Mouse (Mus musculus) forebrain, embryonic 15.5 days (tissue): ENCODE results near the gene Cdkn1b. TPM values are rescaled to one million over a fixed set of nuclear protein-coding genes. Genes with fewer than 3 reads are reported as not detected.

Experiments used
- ATAC-seq: fragments of 200-750 bp; cut with Nextera tagmentation; replicated peaks from 2 replicates; pipeline ENCODE4 v1.8.0; 2017; ENCODE audit warnings: mild to moderate bottlenecking, moderate TSS enrichment, moderate library complexity
- H3K27ac ChIP-seq: fragments of 300-500 bp; sonication (generic); replicated peaks from 2 replicates; pipeline ENCODE4 v1.5.1; 2015; ENCODE audit warnings: mild to moderate bottlenecking, inconsistent platforms
- H3K27me3 ChIP-seq: fragments of 300-500 bp; sonication (generic); 2 replicates; pipeline ENCODE4 v1.6.1; 2015; ENCODE audit warnings: inconsistent platforms
- H3K36me3 ChIP-seq: fragments of 300-500 bp; sonication (generic); 2 replicates; pipeline ENCODE4 v1.6.1; 2015; ENCODE audit warnings: mild to moderate bottlenecking, inconsistent platforms
- H3K4me1 ChIP-seq: fragments of 300-500 bp; sonication (generic); 2 replicates; pipeline ENCODE4 v1.6.1; 2015; ENCODE audit warnings: inconsistent platforms
- H3K4me2 ChIP-seq: fragments of 300-500 bp; sonication (generic); replicated peaks from 2 replicates; pipeline ENCODE4 v1.6.1; 2015; ENCODE audit warnings: mild to moderate bottlenecking, inconsistent platforms
- H3K4me3 ChIP-seq: fragments of 300-500 bp; sonication (generic); 2 replicates; pipeline ENCODE4 v1.5.1; 2015; ENCODE audit warnings: mild to moderate bottlenecking, inconsistent platforms
- H3K9ac ChIP-seq: fragments of 300-500 bp; sonication (generic); replicated peaks from 2 replicates; pipeline ENCODE4 v1.6.1; 2015; ENCODE audit warnings: mild to moderate bottlenecking, inconsistent platforms
- H3K9me3 ChIP-seq: fragments of 300-500 bp; sonication (generic); 2 replicates; pipeline ENCODE4 v1.6.1; 2016; ENCODE audit warnings: inconsistent platforms
- WGBS: fragments of 180-500 bp; shearing (Covaris S2); methylation state at CpG from one replicate; pipeline ENCODE4 v1.1.7; 2015; ENCODE audit warnings: mixed read lengths; 5-methylcytosine and 5-hydroxymethylcytosine counted together
- polyA plus RNA-seq: library from polyadenylated mRNA; unstranded; fragments of >200 nt; fragmentation: Nextera tagmentation; extraction: Ambion mirVana; gene quantifications from 2 replicates; pipeline ENCODE4 v1.2.1, GENCODE M21; 2015

Gene Cdkn1b
- polyA plus RNA-seq, 1 experiment from 2014 or later, result 52.4 TPM

DNA sequence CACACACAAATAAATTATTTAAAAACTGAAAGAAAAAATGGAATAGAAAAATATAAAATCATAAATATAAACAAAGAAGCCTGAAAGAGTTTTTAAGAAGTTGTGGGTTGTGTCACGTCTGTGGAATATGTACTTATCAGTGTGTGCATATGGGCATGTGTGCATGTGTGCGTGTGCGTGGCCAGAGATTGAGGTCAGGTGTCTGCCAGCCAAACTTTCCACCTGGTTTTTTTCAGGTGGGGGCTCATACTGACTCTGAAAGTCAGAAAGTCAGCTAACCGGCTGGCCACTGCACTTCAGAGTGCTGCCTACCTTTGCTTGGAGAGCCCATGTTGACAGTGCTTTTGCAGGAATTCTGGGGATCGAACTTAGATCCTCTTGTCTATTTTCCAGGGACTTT, 14.1 kb downstream of the Cdkn1b start:
- ATAC-seq, result no peak

DNA sequence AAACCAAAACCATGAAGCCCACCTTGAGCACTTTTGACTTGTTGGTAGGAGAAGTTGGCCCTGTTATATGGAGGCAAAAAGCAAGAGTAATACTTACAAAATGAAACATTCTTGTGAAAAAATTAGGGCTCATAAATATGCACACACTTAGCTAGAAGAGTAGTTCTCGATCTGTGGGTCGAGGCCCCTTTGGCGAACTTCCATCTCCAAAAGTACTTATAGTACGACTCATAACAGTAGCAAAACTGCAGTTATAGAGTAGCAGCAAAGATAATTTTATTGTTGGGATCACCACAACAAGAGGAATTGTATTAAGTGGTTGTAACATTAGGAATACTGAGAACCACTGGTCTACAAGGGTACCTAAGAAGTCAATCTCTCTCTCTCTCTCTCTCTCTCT, 19.6 kb downstream of the Cdkn1b start:
- Histone ChIP-seq H3K27ac (no peak overlapping the region), H3K27me3 (no peaks in the 10 kb centered on the region), H3K36me3 (0 out of 2 replicates have a peak, but pooled peaks cover 8% of the 10 kb centered on the region), H3K4me1 (no peaks in the 10 kb centered on the region), H3K4me3 (no peak overlapping the region), H3K4me2 (no peak overlapping the region), H3K9ac (no peak overlapping the region), H3K9me3 (no peaks in the 10 kb centered on the region)
- ATAC-seq, result no peak
- WGBS, result 86% methylated on average over 4 of the region's 4 CpGs

More for the DNA sequence above, 14.1 kb downstream of the Cdkn1b start:
- Histone ChIP-seq H3K27ac (no peak overlapping the region), H3K4me1 (peaks cover 11% of the 10 kb centered on the region), H3K36me3 (no peaks in the 10 kb centered on the region), H3K9me3 (no peaks in the 10 kb centered on the region), H3K9ac (no peak overlapping the region), H3K4me2 (no peak overlapping the region), H3K4me3 (no peak overlapping the region), H3K27me3 (no peaks in the 10 kb centered on the region)
- WGBS, result 95% methylated on average over 5 of the region's 5 CpGs

DNA sequence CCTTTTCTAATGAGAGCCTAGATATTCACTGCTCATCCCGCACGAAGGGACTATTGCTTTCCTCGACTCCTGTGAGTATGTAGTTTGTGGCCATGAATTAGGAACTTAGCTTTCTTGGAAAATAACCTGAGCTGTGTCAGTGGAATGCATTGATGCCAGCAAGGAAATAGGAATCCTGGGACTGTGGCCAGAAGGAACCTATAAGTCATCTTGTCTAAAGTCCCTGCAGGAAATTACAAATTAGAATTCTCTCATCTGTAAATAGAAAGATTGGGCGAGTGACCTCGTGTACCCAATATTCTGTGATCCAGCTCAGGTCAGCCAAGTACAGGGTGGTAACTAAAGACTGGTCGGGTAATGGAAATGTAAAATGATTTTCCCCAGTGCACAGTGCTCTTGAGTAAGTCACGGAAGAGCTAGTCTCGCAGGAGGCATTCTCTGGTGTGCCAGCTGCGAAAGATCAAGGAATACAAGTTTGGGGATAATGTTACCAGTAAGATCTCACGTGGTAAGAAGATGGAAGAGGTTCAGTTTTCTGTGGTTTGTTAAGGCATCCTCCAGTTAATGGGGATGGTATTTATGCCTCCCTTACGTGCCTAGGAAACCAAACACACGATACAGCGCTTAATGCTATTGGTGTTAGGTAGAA, 23.7 kb downstream of the Cdkn1b start:
- Histone ChIP-seq H3K27me3 (no peaks in the 10 kb centered on the region), H3K27ac (no peak overlapping the region), H3K4me2 (no peak overlapping the region), H3K9me3 (no peaks in the 10 kb centered on the region), H3K4me3 (no peak overlapping the region), H3K9ac (no peak overlapping the region), H3K4me1 (no peaks in the 10 kb centered on the region), H3K36me3 (0 out of 2 replicates have a peak, but pooled peaks cover 8% of the 10 kb centered on the region)
- no peak for ATAC-seq
- 91% methylated on average over 13 of the region's 13 CpGs for WGBS

DNA sequence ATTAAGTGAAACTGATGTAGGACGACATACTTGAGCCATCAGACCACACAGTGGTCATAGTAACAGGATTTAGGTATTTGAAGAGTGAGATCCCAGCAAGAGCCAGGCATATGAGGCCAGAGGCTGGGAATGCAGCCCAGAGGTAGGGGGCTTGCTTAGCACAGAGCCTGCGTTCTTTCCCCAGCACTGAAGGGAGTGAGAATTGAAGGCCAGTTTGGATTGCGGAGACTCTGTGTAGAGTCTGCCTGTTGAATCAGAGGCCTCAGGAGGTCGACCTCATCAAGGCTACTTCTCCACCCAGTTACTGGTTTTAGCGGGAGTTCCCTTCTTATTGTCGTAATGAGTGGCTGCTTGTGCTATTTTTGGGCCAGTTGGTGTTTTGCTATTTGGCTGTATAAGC, 25.9 kb downstream of the Cdkn1b start:
- 65% methylated on average over 6 of the region's 6 CpGs for WGBS
- no peak for ATAC-seq
- no peak overlapping the region for H3K4me3 ChIP-seq

DNA sequence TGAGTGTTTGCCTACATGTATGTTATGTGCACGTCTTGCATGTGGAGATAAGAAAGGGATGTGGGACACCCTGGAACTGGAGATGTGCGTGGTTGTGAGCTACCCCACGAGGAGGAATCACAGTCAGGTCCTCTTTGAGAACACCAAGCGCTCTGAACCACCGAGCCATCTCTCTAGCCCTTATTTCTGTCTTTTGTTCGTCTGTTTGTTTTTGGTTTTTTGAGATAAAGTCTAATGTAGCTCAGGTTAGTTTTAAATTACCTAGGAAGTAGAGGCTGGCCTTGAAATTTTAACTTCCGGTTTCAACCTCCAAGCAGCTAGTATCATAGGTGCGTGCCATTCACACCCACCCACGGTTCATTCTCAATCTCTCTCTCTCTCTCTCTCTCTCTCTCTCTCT, 26.7 kb downstream of the Cdkn1b start:
- 88% methylated on average over 9 of the region's 9 CpGs for WGBS
- Histone ChIP-seq H3K9me3 (no peaks in the 10 kb centered on the region), H3K4me1 (no peaks in the 10 kb centered on the region), H3K36me3 (no peaks in the 10 kb centered on the region), H3K9ac (no peak overlapping the region), H3K27me3 (no peaks in the 10 kb centered on the region), H3K4me2 (no peak overlapping the region), H3K27ac (no peak overlapping the region), H3K4me3 (no peak overlapping the region)
- no peak for ATAC-seq

More for the DNA sequence above, 25.9 kb downstream of the Cdkn1b start:
- H3K9me3 ChIP-seq, result no peaks in the 10 kb centered on the region
- no peaks in the 10 kb centered on the region for H3K27me3 ChIP-seq
- H3K4me1 ChIP-seq, result no peaks in the 10 kb centered on the region
- H3K4me2 ChIP-seq, result no peak overlapping the region
- 0 out of 2 replicates have a peak overlapping the region, but pooled peaks have one; percentile 4 for H3K27ac ChIP-seq
- H3K9ac ChIP-seq, result no peak overlapping the region
- H3K36me3 ChIP-seq, result 0 out of 2 replicates have a peak, but pooled peaks cover 6% of the 10 kb centered on the region

DNA sequence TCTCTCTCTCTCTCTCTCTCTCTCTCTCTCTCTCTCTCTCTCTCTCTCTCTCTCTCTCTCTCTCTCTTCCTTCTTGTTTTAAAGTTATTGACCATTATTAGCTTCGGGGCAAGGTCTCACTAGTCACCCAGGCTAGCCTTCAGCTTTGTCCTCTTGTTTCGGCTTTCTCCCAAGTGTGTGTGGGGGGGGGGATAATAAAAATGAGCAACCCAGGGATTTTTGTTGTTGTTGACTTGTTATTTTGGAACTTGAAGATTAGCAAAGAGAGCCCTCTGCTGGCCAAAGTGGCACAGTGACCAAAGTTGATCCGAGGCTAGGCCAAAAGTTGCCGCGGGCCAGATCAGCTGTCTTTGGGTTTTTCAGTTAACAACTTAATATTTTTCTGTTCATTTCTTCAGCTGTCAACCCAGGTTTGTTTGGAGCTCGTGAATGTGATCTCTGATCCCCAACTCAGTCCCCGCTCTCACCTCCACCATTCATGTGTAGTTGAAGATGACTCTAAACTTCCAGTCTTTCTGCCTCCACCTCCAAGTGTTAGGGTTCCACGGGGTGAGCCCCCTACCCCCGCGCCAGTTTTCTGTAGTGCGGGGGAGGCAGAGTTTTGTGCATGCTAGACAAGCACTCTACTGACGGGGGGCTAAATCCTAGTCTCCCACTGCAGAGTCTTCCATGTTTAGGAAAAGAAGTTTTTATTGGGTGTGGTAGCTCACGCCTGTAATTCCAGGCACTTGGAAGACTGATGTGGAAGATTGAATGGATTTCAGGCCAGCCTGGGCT, 27.3 kb downstream of the Cdkn1b start:
- H3K27ac ChIP-seq, result no peak overlapping the region
- no peaks in the 10 kb centered on the region for H3K27me3 ChIP-seq
- no peak overlapping the region for H3K4me2 ChIP-seq
- peak; percentile 58; the same call in 1 of the 2 replicates for ATAC-seq
- H3K4me1 ChIP-seq, result no peaks in the 10 kb centered on the region
- no peak overlapping the region for H3K4me3 ChIP-seq
- no peak overlapping the region for H3K9ac ChIP-seq
- WGBS, result 50% methylated on average over 13 of the region's 13 CpGs
- no peaks in the 10 kb centered on the region for H3K9me3 ChIP-seq
- no peaks in the 10 kb centered on the region for H3K36me3 ChIP-seq

DNA sequence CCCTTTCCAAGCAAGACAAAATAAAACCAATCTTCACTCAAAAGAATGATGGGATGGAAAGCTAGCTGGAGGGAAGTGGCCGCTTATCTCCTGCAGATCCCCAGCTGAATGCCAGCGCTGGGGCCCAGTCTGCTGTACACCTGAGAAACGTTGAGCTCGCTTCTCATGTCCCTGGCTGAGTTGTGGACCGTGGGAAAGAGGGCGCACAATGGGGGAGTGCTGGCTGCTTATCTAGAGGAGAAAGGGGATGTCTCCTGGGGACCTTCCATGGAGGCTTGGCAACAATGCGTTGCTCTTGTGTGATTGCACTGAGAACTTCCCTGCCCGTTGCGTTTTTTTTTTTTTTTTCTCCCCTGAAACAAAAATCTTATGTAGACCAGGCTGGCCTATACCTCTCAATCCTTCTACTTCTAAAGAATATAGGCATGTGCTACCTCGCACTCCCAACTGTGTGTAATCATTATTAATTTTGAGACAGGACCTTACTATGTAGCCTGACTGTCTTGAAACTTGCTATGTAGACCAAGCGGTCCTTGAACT, 28.4 kb downstream of the Cdkn1b start:
- H3K9me3 ChIP-seq, result no peaks in the 10 kb centered on the region
- no peaks in the 10 kb centered on the region for H3K4me1 ChIP-seq
- H3K4me3 ChIP-seq, result no peak overlapping the region
- H3K9ac ChIP-seq, result no peak overlapping the region
- H3K27me3 ChIP-seq, result no peaks in the 10 kb centered on the region
- no peak for ATAC-seq
- H3K4me2 ChIP-seq, result no peak overlapping the region
- 70% methylated on average over 11 of the region's 11 CpGs for WGBS
- no peak overlapping the region for H3K27ac ChIP-seq
- H3K36me3 ChIP-seq, result no peaks in the 10 kb centered on the region

DNA sequence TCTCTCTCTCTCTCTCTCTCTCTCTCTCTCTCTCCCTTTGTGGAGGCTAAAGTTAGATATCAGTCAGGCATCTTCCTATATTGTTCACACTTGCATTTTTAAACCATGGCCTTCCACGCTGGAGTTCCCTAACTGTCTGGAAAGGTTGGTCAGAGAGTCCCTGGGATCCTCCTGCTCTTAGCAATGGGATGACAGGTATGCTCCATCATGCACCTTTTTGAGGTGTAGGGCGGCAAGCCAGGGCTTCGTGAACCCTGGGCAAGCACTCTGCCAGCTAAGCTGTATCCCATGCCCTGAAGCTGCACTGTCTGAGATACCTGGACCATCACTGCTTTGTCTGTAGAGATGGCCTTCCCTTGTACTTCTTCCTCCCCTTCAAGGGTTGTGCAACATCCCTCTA, 29.0 kb downstream of the Cdkn1b start:
- 89% methylated on average over 3 of the region's 3 CpGs for whole genome bisulfite sequencing
- no peak for ATAC-seq
- Histone ChIP-seq H3K36me3 (no peaks in the 10 kb centered on the region), H3K4me2 (no peak overlapping the region), H3K4me1 (peaks cover 6% of the 10 kb centered on the region), H3K9me3 (no peaks in the 10 kb centered on the region), H3K27me3 (no peaks in the 10 kb centered on the region), H3K4me3 (no peak overlapping the region), H3K9ac (no peak overlapping the region), H3K27ac (no peak overlapping the region)

DNA sequence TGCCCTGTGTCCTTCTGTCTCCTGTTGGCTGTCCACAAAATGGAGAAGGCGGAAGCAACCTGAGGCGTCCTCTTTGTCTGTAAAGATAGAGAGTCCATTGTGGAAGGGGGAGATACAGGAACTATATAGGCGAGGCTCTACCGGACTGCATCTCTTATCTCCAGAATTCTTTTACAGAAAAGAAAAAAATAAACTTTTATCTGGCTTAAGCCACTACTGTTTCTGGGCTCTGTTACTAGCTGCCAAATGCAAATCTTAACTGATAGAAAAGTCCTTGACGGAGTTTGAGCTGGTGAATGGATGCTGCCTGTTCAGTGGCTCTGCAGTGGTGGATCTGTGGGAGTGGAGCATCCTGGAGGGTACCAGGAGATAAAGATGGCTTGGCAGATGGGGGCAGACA, 31.2 kb downstream of the Cdkn1b start:
- no peak for ATAC-seq
- H3K9ac ChIP-seq, result no peak overlapping the region
- no peak overlapping the region for H3K27ac ChIP-seq
- H3K36me3 ChIP-seq, result no peaks in the 10 kb centered on the region
- H3K9me3 ChIP-seq, result no peaks in the 10 kb centered on the region
- H3K4me1 ChIP-seq, result peaks cover 8% of the 10 kb centered on the region
- no peaks in the 10 kb centered on the region for H3K27me3 ChIP-seq
- H3K4me3 ChIP-seq, result no peak overlapping the region
- 86% methylated on average over 5 of the region's 5 CpGs for WGBS
- no peak overlapping the region for H3K4me2 ChIP-seq

DNA sequence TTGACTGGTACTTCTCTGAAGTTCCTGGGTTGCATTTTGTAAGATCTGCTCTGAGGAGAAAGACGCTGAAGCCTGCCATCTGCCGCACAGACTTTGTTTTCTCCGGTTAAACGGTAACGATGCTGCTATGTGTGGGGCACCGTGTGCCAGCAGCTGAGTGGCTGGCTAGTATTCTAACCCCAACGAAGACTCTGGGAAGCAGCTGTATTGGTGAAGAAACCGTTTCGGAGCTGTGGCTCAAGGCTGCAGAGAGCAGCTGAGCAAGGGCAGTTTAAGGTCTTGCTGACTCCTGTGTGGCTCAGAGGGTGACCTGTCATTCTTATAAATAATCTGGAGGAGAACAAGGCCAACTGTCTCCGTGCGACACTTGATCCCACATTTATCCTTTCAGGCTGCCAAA, 33.8 kb downstream of the Cdkn1b start:
- Histone ChIP-seq H3K4me1 (peaks cover 8% of the 10 kb centered on the region), H3K4me2 (0 out of 2 replicates have a peak overlapping the region, but pooled peaks have one; percentile 9), H3K9ac (no peak overlapping the region), H3K27me3 (no peaks in the 10 kb centered on the region), H3K36me3 (no peaks in the 10 kb centered on the region), H3K27ac (peak overlapping the region; percentile 44; the same call in 1 of the 2 replicates), H3K4me3 (no peak overlapping the region), H3K9me3 (no peaks in the 10 kb centered on the region)
- 42% methylated on average over 11 of the region's 11 CpGs for WGBS
- ATAC-seq, result peak; percentile 67

DNA sequence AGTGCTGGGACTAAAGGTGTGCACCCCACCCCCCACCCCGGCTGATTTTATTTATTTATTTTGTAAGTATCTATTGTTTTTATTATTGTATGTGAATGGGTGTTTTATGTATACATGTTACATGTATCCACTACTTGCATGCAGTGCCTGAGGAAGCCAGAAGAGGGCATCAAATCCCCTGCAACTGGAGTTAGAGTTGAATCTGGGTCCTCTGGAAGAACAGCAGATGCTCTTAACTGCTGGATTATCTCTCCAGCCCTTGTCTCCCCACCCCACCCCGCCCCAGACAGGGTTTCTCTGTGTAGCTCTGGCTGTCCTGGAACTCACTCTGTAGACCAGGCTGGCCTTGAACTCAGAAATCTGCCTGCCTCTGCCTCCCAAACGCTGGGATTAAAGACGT, 36.2 kb downstream of the Cdkn1b start:
- Histone ChIP-seq H3K4me3 (no peak overlapping the region), H3K27me3 (no peaks in the 10 kb centered on the region), H3K4me1 (peaks cover 17% of the 10 kb centered on the region), H3K27ac (no peak overlapping the region), H3K9ac (no peak overlapping the region), H3K9me3 (no peaks in the 10 kb centered on the region), H3K36me3 (no peaks in the 10 kb centered on the region), H3K4me2 (no peak overlapping the region)
- WGBS, result 88% methylated on average over 4 of the region's 4 CpGs
- no peak for ATAC-seq

DNA sequence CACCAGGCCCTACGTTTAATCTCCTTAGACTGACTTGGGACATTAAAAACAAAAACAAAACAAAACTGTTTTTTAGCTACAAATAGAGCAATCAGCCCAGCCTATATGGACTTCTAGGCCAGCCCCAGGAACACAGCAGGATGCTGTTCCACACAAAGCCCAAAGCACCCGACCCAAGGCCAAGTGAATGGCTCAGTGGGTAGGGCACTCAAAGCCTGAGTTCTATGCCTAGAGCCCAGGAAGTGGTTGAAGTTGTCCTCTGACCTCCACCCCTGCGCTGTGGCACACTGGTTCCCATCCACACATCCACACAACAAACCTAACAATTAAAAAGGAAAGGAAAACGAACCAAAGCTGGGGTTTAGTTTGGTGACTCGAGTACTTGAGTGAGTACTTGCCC, 41.1 kb downstream of the Cdkn1b start:
- Histone ChIP-seq H3K27ac (peak overlapping the region; percentile 85; the same call in 1 of the 2 replicates), H3K9ac (no peak overlapping the region), H3K36me3 (no peaks in the 10 kb centered on the region), H3K27me3 (no peaks in the 10 kb centered on the region), H3K4me3 (no peak overlapping the region), H3K9me3 (no peaks in the 10 kb centered on the region), H3K4me2 (no peak overlapping the region), H3K4me1 (peaks cover 22% of the 10 kb centered on the region; the same call in 1 of the 2 replicates)
- WGBS, result 43% methylated on average over 5 of the region's 5 CpGs
- no peak for ATAC-seq
